In the genomic region with DNA sequence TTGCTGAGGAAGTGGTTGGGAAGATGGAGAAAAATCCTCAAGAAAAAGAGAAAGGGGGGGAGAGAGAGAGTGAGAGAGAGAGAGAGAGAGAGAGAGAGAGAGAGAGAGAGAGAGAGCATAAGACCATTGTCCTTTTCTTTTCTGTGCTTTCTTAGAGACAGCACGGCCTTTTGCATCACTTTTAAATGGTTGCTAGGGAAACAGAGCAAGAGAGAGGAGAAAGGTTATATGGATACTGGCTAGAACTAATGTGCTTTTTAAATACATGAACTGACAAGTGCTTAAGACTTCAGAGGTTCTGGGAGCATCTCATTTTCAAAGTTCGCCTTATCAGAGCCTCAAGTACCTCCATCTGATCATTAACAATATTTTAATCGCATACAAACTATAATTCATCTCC, we compare ENCODE assay signal across 24 mouse cellular contexts.
"Had no signal": no experiment of that assay in that cellular context is flagged by ENCODE, and none has a peak within 500 bp of the region (broad histone marks: within the 10 kb centered on the region; RNA-seq: fewer than 3 reads in every experiment).

No protein-coding gene starts in this region.

- H3K9me3 ChIP-seq: heart, embryonic 10.5 days; heart, embryonic 12.5 days; hindbrain, embryonic 13.5 days; hindbrain, embryonic 15.5 days; kidney, embryonic 15.5 days; limb, embryonic 10.5 days; limb, embryonic 12.5 days had no signal

- H3K4me2 ChIP-seq: heart, embryonic 12.5 days; hindbrain, embryonic 13.5 days; hindbrain, embryonic 15.5 days; kidney, embryonic 15.5 days; limb, embryonic 12.5 days; liver, embryonic 11.5 days had no signal

- ATAC-seq: hindbrain, postnatal 0 days; intestine, embryonic 16.5 days had no signal

- H3K4me1 ChIP-seq: heart, embryonic 10.5 days; heart, embryonic 12.5 days; kidney, embryonic 15.5 days; limb, embryonic 12.5 days had no signal

- H3K27me3 ChIP-seq: heart, embryonic 12.5 days; hindbrain, embryonic 13.5 days; hindbrain, embryonic 15.5 days; kidney, embryonic 15.5 days; limb, embryonic 12.5 days had no signal

- H3K9ac ChIP-seq: heart, embryonic 12.5 days; hindbrain, embryonic 13.5 days; hindbrain, embryonic 15.5 days; kidney, embryonic 15.5 days; limb, embryonic 12.5 days had no signal

- H3K27ac ChIP-seq: heart, embryonic 10.5 days; hindbrain, embryonic 13.5 days; hindbrain, embryonic 15.5 days; hindbrain, postnatal 0 days; kidney, embryonic 15.5 days; kidney, postnatal 0 days; layer of hippocampus, adult 2 months; left cerebral cortex, adult 2 months; limb, embryonic 10.5 days; limb, embryonic 12.5 days had no signal

- H3K36me3 ChIP-seq: heart, embryonic 10.5 days; heart, embryonic 12.5 days; hindbrain, embryonic 13.5 days; hindbrain, embryonic 15.5 days; kidney, embryonic 15.5 days; limb, embryonic 10.5 days; limb, embryonic 12.5 days had no signal

- H3K4me3 ChIP-seq: heart, embryonic 10.5 days; heart, embryonic 12.5 days; hindbrain, embryonic 13.5 days; hindbrain, embryonic 15.5 days; kidney, embryonic 15.5 days; layer of hippocampus, adult 2 months; left cerebral cortex, adult 2 months; limb, embryonic 10.5 days; limb, embryonic 12.5 days had no signal

- DNase-seq: gastrocnemius, postnatal 14 days; gastrocnemius, postnatal 36 days; heart, adult 18-20 months; heart, postnatal 10 days; heart, postnatal 36 days; kidney, adult 11 months; kidney, adult 2 months; kidney, adult 9 months; kidney, postnatal 25 days; kidney, postnatal 4 days; liver had no signal
